Mouse (Mus musculus) bone marrow macrophage, adult 2 months (primary cell): ENCODE results near the gene Olfr508.

Source experiments
- CTCF ChIP-seq: IDR thresholded peaks from 2 replicates; pipeline ENCODE4 v1.5.1; 2012; ENCODE audit warnings: low read depth, mild to moderate bottlenecking, low read length, moderate library complexity
- POLR2A ChIP-seq: IDR thresholded peaks from 2 replicates; pipeline ENCODE4 v1.6.1; 2012; ENCODE audit warnings: mild to moderate bottlenecking, low read depth, low read length, borderline replicate concordance

- TF ChIP-seq POLR2A (no peak), CTCF (no peak)
Observed at GRCm38 (mm10) chr7:108629694-108630093, at the start of gene Olfr508.
